Mouse (Mus musculus): ENCODE results near the gene Foxn4.
A peak's percentile ranks its signal among the peaks of the same experiment; 100 is the strongest.

Gene Foxn4

DNA sequence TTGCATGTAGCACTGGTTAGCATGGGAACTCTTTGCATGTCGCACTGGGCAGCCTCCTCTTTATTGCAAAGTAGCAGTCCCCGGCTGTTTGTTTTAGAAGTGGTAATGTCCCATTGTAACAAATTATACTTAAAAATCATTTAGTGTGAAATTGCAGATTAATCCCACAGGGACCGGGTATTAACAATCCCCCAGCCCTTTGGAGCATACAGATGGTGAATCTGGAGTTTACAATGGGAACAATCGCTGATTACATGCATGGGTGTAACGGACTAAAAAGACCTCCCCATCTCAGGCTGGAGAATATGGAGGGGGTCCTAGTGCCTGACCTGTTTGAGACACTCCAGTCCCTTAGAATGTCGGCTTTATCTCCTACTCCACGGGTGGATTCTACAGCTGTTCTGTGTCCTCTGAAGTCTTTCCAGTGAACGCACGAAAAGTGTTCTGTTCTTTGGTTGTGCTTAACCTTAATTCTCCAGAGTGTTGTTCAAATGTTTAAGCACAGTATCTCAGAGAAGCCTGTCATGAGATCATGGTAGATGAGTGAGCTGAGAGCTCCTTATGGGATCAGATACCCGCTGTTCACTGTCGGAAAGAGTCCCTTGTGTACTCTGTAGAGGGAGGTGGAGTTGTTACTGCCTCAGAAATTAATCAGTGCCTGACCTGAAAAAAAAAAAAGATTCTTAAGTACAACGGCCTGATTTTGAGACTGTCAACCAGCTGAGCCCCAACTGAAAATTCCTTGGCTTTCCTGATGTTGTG is 6.0 kb upstream of the Foxn4 start:
- peak; percentile 77 for DNase-seq (ENCODE audit: low spot score)

DNA sequence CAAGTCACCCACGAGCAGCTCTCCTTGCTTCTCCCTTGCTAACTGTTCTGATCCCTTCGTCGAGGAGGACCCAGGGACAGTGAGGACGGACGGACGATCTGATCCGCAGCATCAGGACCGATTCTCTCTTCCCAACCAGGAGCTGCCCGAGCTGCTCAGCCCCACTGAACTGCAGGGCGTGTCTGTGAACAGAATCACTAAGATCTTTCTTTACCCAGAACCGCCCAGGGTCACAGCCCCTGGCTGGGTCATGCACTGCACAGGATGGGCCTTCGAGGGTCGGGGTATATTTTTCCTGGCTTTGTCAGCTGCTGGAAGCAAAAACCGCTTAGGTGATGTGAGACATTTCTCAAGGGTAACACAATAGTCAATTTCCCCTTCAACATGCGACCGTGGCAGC is 2.4 kb upstream of the Foxn4 start:
- no peak for DNase-seq (ENCODE audit: low spot score)

DNA sequence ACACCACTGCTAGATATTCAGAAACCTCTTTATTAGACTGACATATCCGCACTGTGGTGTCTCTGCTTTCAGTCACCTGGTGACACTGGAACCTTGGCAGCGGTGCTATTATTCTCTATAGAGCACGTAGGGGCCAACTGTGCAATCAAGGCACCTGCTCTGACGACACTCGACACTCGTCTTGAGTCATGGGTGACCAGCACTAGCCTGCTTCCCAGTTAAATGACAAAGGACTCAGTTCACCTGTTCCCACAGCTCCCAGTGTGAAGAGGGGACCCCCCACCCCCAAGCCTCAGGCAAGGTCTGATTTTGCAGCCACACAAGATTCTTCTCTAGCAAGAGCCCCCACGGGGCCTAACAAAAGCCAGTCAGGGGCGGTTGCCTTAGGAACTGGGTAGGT is 1.7 kb upstream of the Foxn4 start:
- DNase-seq (ENCODE audit: low spot score) = no peak

DNA sequence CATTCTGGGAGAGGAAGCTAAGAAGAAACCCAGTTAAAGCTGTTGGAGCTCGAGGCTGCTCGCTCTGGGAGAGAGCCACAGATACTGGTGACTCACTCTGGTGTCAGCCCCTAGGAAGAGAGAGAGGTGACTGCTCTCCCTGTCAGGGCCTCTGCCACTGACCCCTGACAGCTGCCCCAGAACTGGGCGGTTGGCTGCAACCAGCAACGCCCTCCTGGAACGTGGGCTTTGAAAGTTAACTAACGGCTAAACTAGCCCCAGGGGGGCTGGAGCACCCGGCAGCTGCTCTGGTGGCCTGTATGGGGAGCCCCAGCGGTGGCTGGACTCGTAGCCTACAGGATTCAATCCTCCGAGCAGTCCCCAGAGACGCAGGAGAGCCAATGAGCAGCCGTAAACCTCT is 3.6 kb downstream of the Foxn4 start:
- DNase-seq (ENCODE audit: low spot score) = peak; percentile 60

DNA sequence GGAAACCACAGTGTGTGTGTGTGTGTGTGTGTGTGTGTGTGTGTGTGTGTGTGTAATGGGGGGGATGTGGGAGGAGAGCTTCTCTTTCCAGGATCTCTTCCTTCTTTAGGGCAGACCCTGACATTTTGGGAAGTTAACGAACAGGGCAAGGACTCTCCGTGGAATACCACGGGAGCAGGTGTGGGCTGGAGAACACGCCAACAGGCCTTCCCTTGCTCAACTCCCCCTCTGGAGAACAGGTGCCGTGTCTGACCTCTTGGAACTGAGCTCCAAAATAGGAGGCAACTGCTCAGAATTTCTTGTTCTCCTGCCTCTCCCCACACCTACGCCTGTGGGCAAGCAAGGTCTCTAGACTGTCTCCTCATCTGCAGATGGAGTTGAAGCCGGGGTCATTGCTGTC is 4.1 kb downstream of the Foxn4 start:
- DNase-seq (ENCODE audit: low spot score) = no peak

DNA sequence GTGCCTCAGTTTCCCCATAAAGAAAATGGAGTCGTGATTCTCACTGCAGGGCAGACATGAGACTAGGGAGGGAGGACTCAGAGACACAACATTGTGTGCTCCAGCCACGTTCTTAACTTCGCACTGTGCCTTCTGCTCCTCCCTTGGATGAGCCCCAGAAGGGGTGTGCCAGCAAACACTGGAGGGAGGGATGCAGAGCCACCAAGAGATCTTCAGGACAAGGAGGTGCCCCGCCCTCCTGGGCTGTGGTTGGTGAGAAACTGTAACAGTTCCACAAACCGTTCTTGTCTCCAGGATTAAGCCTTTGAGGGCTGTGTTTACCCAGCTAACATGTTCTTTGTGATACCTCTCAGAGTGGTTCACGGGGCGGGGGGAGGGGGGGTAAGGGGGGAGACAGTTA is 5.0 kb downstream of the Foxn4 start:
- no peak for DNase-seq (ENCODE audit: low spot score)

DNA sequence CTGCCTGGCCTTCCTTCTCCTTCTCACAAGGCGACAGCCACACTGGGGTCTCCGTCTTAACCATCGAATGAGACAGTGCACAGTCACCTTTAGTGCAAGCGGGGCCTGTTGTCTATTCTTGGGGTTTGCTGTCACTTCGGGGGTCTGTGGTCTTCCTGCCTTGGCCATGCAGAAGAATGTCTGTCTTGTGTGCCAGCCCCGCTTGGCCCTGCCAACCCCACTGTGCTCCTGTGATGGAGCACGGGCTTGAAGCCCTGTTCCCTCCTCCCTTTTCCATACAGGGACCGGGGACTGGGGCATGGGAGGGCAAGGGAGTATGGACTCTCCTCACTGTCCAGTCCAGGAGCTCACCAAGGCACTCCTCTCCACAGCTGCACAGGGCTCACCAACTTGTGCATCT is 8.8 kb downstream of the Foxn4 start:
- no peak for DNase-seq (ENCODE audit: low spot score)

DNA sequence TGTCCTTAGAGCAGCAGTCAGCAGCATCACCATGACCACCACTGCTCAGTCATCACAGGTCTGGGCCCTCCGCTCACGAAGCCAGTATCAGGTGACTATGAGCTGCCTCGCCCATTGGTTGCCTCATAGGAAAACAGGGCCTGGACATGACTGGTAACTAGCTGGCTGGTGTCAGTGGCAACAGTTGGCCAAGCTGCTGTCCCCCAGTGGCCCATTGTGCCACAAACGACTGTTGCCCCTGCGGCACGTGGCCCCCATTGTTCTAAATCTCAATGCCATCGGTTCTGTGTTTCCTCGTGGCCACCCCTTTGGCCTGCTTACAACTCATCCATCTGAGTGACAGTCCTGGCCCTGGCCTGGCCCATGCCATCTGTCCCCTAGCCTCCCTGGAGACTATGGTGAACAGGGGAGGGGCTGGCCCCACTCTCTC is 9.6 kb downstream of the Foxn4 start:
- DNase-seq (ENCODE audit: low spot score) = peak; percentile 76

DNA sequence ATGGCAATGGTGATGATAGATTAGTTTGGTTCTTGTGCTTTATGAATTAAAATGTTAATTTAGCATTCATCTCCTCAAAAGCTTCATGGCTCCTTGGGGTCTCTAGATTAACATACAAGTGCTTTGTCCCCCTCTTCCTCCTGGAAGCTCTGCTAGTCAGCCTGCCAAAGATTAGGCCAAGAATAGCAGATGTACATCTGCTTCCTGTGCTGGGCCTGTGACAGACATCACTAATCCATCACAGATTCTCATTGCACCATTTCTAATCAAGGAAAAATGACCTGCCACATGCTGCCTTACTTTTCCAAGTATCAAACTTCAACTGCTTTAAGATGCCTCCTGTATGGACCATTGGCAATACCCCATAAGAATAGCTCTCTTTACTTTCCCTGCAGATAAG is 12.1 kb downstream of the Foxn4 start:
- no peak for DNase-seq (ENCODE audit: low spot score)

DNA sequence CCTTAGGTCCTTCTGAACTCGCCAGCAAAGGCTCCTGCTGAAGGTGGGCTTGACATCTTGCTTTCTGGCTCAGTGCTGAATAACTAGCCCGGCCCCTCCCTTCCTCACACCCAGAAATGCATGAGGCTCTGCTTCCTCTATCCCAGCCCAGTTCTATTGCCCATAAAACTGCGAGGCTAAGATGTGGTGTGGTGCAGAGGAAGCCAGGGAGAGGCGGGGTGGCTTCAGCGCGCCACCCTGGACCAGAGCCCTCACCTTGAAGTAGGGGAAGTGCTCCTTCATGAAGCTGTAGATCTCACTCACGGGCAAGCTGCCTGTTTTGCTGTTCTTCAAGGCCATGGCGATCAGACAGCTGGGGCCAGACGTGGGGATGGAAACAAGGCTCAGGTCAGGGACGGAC is 14.1 kb downstream of the Foxn4 start:
- no peak for DNase-seq (ENCODE audit: low spot score)

DNA sequence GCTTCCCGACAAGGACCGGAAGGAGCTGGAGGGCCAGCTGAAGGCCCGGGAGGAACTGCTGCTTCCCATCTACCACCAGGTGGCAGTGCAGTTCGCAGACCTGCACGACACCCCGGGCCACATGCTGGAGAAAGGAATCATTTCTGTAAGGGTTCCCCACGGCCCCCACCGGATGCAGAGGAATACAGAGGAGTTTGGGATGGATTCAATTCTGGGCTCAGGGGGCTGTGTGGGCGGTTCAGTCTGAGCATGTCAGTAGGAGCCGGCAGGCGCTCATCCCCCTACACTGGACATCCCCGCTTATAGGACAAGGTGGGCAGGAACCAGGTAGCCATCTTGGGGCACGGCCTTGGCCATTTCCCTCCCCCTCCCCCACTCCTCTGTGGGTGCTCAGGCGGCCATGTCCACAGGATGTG is 25.4 kb downstream of the Foxn4 start:
- DNase-seq (ENCODE audit: low spot score) = peak; percentile 91

DNA sequence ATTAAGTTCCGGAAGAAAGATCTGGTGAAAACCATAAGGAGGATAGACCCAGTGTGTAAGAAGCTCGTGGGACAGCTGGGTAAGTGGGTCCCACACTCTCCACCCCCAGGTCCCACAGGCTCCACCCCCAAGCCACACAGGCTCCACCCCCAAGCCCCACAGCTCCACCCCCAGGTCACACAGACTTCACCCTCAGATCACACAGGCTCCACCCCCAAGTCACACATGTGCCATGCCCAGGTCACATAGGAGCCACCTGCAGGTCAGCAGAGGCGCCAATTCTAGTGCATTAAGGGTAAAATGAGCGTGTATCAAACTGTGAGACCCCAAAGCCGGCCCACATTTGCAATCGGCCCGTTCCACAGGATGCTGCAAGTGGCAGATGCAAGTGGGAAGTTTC is 27.1 kb downstream of the Foxn4 start:
- no peak for DNase-seq (ENCODE audit: low spot score)

DNA sequence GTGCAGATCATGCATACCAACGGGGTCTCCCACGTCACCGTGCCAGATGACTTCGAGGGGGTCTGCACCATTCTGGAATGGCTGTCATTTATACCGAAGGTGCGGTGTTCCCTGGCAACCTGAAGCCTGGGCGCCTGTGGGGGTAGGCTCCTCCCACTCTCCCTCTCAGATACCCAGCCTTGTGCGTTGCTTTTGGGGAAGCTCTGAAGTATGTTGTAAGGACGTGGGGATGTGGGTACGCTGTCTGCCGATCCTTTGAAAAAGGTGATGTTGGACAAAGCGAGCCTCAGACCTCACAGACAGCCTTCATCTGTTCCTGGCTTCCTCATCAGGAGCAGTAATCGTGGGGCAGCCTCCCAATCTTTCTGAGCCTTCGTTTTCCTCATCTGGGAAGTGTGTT is 33.9 kb downstream of the Foxn4 start:
- DNase-seq (ENCODE audit: low spot score) = no peak

DNA sequence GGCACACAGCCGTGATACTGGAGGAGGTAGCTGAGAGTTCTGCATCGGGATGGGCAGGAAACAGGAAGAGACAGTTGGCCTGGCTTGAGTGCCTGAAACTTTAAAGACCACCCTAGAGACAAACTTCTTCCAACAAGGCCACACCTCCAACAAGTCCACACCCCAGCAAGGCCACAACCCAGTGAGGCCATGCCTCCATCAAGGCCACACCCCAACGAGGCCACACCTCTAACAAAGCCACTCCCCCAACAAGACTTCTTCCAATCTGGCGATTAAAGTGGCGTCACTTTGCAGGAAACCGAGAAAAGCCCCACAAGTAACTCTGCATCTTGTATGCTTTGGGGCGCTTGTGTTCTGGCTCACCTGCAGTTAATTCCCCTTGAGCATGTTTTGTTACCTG is 34.7 kb downstream of the Foxn4 start:
- DNase-seq (ENCODE audit: low spot score) = no peak

DNA sequence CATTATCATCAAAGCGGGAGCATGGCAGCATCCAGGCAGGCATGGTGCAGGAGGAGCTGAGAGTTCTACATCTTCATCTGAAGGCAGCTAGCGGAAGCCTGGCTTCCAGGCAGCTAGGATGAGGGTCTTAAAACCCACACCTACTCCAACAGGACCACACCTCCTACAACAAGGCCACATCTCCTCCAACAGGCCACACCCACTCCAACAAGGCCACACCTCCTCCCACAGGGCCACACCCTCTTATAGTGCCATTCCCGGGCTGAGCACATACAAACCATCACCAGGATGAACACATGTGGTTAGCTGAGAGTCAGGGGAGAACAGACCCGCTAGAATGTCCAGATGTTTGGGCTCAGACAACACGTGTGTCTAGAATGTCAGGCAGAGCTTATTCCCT is 44.7 kb downstream of the Foxn4 start:
- DNase-seq (ENCODE audit: low spot score) = no peak

DNA sequence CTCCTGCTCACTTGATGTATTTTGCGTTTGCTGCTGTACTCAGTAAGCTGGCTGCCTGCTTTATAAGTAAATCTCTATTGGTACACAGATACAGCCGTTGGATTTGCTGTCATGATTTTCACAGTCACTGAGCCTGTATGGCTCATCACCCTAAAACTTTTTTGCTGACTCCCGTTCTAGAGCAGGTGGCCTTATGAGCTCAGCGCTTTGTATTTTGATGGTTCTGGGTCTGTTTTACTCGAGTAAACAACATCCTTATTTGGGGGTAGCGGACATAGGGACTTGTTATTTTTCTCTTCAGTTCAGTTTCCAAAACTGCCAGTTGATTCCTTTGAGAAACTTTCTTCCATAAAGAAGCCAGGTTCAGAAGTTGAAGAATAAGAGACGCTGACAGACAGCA is 47.6 kb downstream of the Foxn4 start:
- DNase-seq (ENCODE audit: low spot score) = no peak

DNA sequence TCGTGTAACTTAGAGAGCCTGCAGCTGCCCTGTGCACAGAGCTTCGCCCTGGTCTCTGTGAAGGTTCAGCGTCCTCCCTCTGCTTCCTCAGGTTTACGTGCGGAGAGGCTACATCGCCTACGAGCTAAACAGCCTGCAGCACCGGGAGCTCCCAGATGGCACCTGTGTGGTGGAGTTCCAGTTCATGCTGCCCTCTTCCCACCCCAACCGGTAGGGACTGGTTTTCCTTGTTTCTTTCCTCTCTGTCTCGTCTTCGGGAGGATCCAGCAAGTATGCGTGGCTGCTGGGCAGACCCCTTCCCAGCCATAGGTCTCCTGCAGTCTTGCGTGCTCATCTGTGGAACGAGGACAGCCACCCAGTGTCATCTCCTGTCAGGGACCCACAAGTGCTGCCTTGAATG is 54.8 kb downstream of the Foxn4 start:
- no peak for DNase-seq (ENCODE audit: low spot score)

DNA sequence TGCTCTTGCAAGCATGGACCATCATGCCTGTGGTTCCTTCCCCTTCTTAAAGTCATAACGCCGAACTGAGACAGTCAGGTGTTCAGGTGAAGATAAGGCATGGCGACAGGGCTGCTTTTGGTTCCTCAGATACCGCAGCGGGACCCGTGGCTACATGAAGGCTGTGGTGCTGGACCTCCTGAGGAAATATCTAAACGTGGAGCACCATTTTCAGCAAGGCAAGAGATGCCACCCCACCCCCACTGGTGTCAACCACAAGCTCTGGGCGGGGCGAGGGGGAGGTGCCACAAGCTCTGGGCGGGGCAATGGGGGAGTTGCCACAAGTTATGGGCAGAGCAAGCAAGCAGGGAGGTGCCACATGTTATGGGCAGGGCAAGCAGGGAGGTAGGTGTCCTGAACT is 60.4 kb downstream of the Foxn4 start:
- no peak for DNase-seq (ENCODE audit: low spot score)

DNA sequence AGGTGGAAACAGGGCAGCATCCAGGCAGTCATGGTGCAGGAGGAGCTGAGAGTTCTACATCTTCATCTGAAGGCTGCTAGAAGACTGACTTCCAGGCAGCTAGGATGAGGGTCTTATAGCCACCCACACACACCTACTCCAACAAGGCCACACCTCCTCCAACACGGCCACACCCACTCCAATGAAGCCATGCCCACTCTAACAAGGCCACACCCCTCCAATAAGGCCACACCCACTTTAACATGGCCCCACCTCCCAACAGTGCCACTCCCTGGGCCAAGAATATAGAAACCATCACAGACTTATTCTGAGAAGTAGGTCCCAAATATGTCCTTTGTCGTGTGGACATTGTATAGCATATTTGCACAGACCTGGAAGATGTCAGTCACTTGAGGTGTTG is 67.4 kb downstream of the Foxn4 start:
- DNase-seq (ENCODE audit: low spot score) = no peak
